Comparison of ENCODE assay signal across 39 mouse cellular contexts in the genomic region with DNA sequence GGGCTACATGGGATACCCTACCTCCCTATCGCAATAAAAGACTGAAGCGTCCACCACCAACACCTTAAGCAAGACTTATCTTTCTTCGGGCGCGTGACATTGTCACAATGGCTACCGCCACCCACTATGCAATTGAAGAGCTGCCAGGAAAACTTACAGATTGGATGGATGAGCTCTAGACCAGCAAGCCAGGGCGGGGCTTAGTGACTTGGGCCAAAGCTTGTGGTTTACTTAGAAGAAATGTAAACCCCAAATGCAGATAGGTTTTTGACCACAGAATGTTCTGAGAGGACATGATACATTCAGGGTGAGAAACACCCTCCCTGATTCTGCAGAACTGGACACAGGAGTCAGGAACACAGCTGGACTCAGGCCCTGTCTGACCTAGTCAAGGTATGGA. TPM values are rescaled to one million over a fixed set of nuclear protein-coding genes. Genes with fewer than 3 reads are reported as not detected.
DNase-seq lines count a peak whose midpoint lies in the region; ATAC-seq and TF ChIP-seq lines count a peak whose summit lies in the region.
"Had no signal": no experiment of that assay in that cellular context is flagged by ENCODE, and none has a peak within 500 bp of the region (broad histone marks: within the 10 kb centered on the region; RNA-seq: fewer than 3 reads in every experiment).

No protein-coding gene starts in this region.

- no peak for TF ChIP-seq RAD21 in MEL (IDR thresholded peaks at IDR 0.05; ENCODE audit: low read depth, low read length)

- TF ChIP-seq POLR2A in MEL (IDR thresholded peaks at IDR 0.05; ENCODE audit: control insufficient read depth in 1 of 2, insufficient read depth in 1 of 2, low read depth in 1 of 2, low read length in 2 of 2, poor library complexity in 1 of 2): no peak
- no peak for TF ChIP-seq POLR2A in thymus, adult 2 months (IDR thresholded peaks at IDR 0.05; ENCODE audit: control insufficient read depth, extremely low read depth, insufficient read depth, low read length, poor library complexity)
- no peak for TF ChIP-seq POLR2A in kidney, adult 2 months (IDR thresholded peaks at IDR 0.05; ENCODE audit: low read depth, low read length)

- no peaks in the 10 kb centered on the region for H3K79me2 ChIP-seq in MEL (ENCODE audit: control insufficient read depth, insufficient read depth, low read length, poor library complexity)

- H3K9me3 ChIP-seq in MEL (replicated peaks; ENCODE audit: insufficient read depth, low read length): no peaks in the 10 kb centered on the region
- H3K9me3 ChIP-seq in kidney, embryonic 16.5 days (ENCODE audit: low read length): no peaks in the 10 kb centered on the region
- H3K9me3 ChIP-seq: heart, embryonic 10.5 days; heart, embryonic 15.5 days; hindbrain, embryonic 12.5 days; limb, embryonic 12.5 days; liver, embryonic 12.5 days had no signal

- WGBS in thymus, adult 2 months: 71% methylated on average over 7 of the region's 7 CpGs
- 95% methylated on average over 7 of the region's 7 CpGs for WGBS in kidney, adult 2 months
- WGBS in kidney, embryonic 16.5 days: 93% methylated on average over 7 of the region's 7 CpGs

- no peaks in the 10 kb centered on the region for H3K27me3 ChIP-seq in MEL (ENCODE audit: control insufficient read depth in 1 of 2, insufficient read depth in 2 of 2, low read length in 2 of 2)
- H3K27me3 ChIP-seq in thymus, adult 2 months (ENCODE audit: control insufficient read depth, insufficient read depth, low read length): no peaks in the 10 kb centered on the region
- H3K27me3 ChIP-seq in kidney, adult 2 months (replicated peaks; ENCODE audit: control insufficient read depth, insufficient read depth, low read length): no peaks in the 10 kb centered on the region
- H3K27me3 ChIP-seq in kidney, embryonic 16.5 days (ENCODE audit: insufficient read depth, low read length): peaks cover 5% of the 10 kb centered on the region; the same call in 1 of the 2 replicates
- H3K27me3 ChIP-seq: hindbrain, embryonic 12.5 days; limb, embryonic 12.5 days; Patski had no signal

- H3K4me3 ChIP-seq in MEL (ENCODE audit: control insufficient read depth in 1 of 2, insufficient read depth in 1 of 2, low read depth in 2 of 2, low read length in 2 of 2): no peak overlapping the region
- no peak overlapping the region for H3K4me3 ChIP-seq in thymus, adult 2 months (ENCODE audit: control insufficient read depth, insufficient read depth, low read length)
- no peak overlapping the region for H3K4me3 ChIP-seq in kidney, adult 2 months (ENCODE audit: insufficient read depth, low read depth, low read length)
- no peak overlapping the region for H3K4me3 ChIP-seq in kidney, embryonic 16.5 days (ENCODE audit: low read length)
- H3K4me3 ChIP-seq: heart, embryonic 10.5 days; heart, embryonic 15.5 days; hindbrain, embryonic 12.5 days; limb, embryonic 12.5 days; liver, embryonic 12.5 days had no signal

- ATAC-seq in common myeloid progenitor, adult 5-6 weeks (replicated peaks; ENCODE audit: low read depth, poor library complexity, severe bottlenecking): peak; percentile 63
- ATAC-seq in kidney, embryonic 16.5 days (ENCODE audit: low FRiP score, low TSS enrichment): no peak
- ATAC-seq: forebrain, embryonic 16.5 days; intestine, embryonic 16.5 days; liver, embryonic 12.5 days; liver, postnatal 0 days; midbrain, embryonic 16.5 days; Patski had no signal

- H3K36me3 ChIP-seq in MEL (ENCODE audit: control insufficient read depth in 1 of 2, insufficient read depth in 2 of 2, low read length in 2 of 2): peaks cover 0 to 10% of the 10 kb centered on the region in 2 experiments; a peak in 2 of 4 replicates
- no peaks in the 10 kb centered on the region for H3K36me3 ChIP-seq in thymus, adult 2 months (ENCODE audit: control insufficient read depth, insufficient read depth, low read length)
- H3K36me3 ChIP-seq in kidney, adult 2 months (ENCODE audit: control insufficient read depth, insufficient read depth, low read length): no peaks in the 10 kb centered on the region
- no peaks in the 10 kb centered on the region for H3K36me3 ChIP-seq in kidney, embryonic 16.5 days (ENCODE audit: insufficient read depth, low read length)
- H3K36me3 ChIP-seq: heart, embryonic 10.5 days; heart, embryonic 15.5 days; hindbrain, embryonic 12.5 days; liver, embryonic 12.5 days had no signal

- TF ChIP-seq EP300 in MEL (IDR thresholded peaks at IDR 0.05; ENCODE audit: low read depth in 1 of 2, low read length in 2 of 2): peak; percentile 70 to 76

- no peak for TF ChIP-seq CTCF in MEL (IDR thresholded peaks at IDR 0.05 in 2 of 3, conservative IDR thresholded peaks at IDR 0.05 in 1 of 3; ENCODE audit: control insufficient read depth in 1 of 3, insufficient read depth in 1 of 3, low read depth in 2 of 3, low read length in 3 of 3, poor library complexity in 1 of 3, severe bottlenecking in 1 of 3)
- TF ChIP-seq CTCF in thymus, adult 2 months (IDR thresholded peaks at IDR 0.05; ENCODE audit: borderline replicate concordance, control insufficient read depth, extremely low read depth, insufficient read depth, low read length, poor library complexity): no peak
- TF ChIP-seq CTCF in kidney, adult 2 months (conservative IDR thresholded peaks at IDR 0.05; ENCODE audit: insufficient read depth, insufficient read length, low read depth, low read length): no peak

- peak; percentile 40 for DNase-seq in 3134 (ENCODE audit: extremely low read depth, insufficient read length, low spot score)
- DNase-seq in 416B (ENCODE audit: low read depth): peak; percentile 97
- DNase-seq in MEL (ENCODE audit: low read depth, low spot score): peak; percentile 82
- DNase-seq in thymus, adult 2 months: no peak
- DNase-seq in lung, postnatal 10 days: no peak
- DNase-seq in kidney, adult 2 months: no peak
- DNase-seq: adrenal gland, postnatal 25 days; cerebellum, adult 18-20 months; cerebellum, postnatal 10 days; gastrocnemius, postnatal 10 days; heart, postnatal 36 days; kidney, postnatal 25 days; liver, postnatal 0 days; spleen, adult 18-20 months; thymus, postnatal 4 days had no signal

- peak overlapping the region; percentile 39; the same call in 1 of the 2 replicates for H3K27ac ChIP-seq in MEL (ENCODE audit: control insufficient read depth, low read depth, low read length)
- H3K27ac ChIP-seq in thymus, adult 2 months (ENCODE audit: control insufficient read depth, insufficient read depth, low read length): no peak overlapping the region
- H3K27ac ChIP-seq in kidney, adult 2 months (ENCODE audit: insufficient read depth, low read depth, low read length): no peak overlapping the region
- H3K27ac ChIP-seq in kidney, embryonic 16.5 days (ENCODE audit: low read length): no peak overlapping the region
- H3K27ac ChIP-seq: heart, embryonic 10.5 days; heart, embryonic 15.5 days; hindbrain, embryonic 12.5 days; limb, embryonic 12.5 days; liver, embryonic 12.5 days; macrophage had no signal

- H3K9ac ChIP-seq in MEL (ENCODE audit: control insufficient read depth, low read depth, low read length, poor library complexity, severe bottlenecking): 0 out of 2 replicates have a peak overlapping the region, but pooled peaks have one; percentile 12
- H3K9ac ChIP-seq in kidney, embryonic 16.5 days (replicated peaks; ENCODE audit: low read length): no peak overlapping the region
- H3K9ac ChIP-seq: heart, embryonic 15.5 days; hindbrain, embryonic 12.5 days; limb, embryonic 12.5 days; liver, embryonic 12.5 days; liver, postnatal 0 days had no signal

- peaks cover 0 to 22% of the 10 kb centered on the region in 2 experiments; a peak in 2 of 4 replicates for H3K4me1 ChIP-seq in MEL (ENCODE audit: control insufficient read depth in 1 of 2, insufficient read depth in 2 of 2, low read length in 2 of 2)
- H3K4me1 ChIP-seq in thymus, adult 2 months (replicated peaks; ENCODE audit: control insufficient read depth, insufficient read depth, low read length): peaks cover 15% of the 10 kb centered on the region
- no peaks in the 10 kb centered on the region for H3K4me1 ChIP-seq in kidney, adult 2 months (ENCODE audit: control insufficient read depth, insufficient read depth, low read length)
- no peaks in the 10 kb centered on the region for H3K4me1 ChIP-seq in kidney, embryonic 16.5 days (ENCODE audit: insufficient read depth, low read length)
- H3K4me1 ChIP-seq: heart, embryonic 15.5 days had no signal

- H3K4me2 ChIP-seq in kidney, embryonic 16.5 days (replicated peaks; ENCODE audit: low read depth, low read length): no peak overlapping the region
- H3K4me2 ChIP-seq: heart, embryonic 15.5 days; hindbrain, embryonic 12.5 days; limb, embryonic 12.5 days; midbrain, embryonic 11.5 days had no signal

TF ChIP-seq in MEL, 35 proteins besides CTCF, POLR2A, EP300 and RAD21 (continues in another document):
- TF ChIP-seq MYB (IDR thresholded peaks at IDR 0.05; ENCODE audit: low read depth, low read length) (0 out of 2 replicates have a peak, but pooled peaks have one; percentile 5), BHLHE40 (IDR thresholded peaks at IDR 0.05; ENCODE audit: borderline replicate concordance, low read depth, low read length) (peak; percentile 72; the same call in 1 of the 2 replicates), TAL1 (IDR thresholded peaks at IDR 0.05; ENCODE audit: low read length) (peak; percentile 52), NELFE (IDR thresholded peaks at IDR 0.05; ENCODE audit: low read depth, low read length) (no peak), MAFK (IDR thresholded peaks at IDR 0.05; ENCODE audit: borderline replicate concordance, low read depth, low read length) (no peak; the same call in 1 of the 2 replicates), UBTF (IDR thresholded peaks at IDR 0.05; ENCODE audit: borderline replicate concordance, insufficient read depth, low read depth, low read length) (no peak), GABPA (IDR thresholded peaks at IDR 0.05; ENCODE audit: low read depth, low read length) (no peak), ZNF384 (IDR thresholded peaks at IDR 0.05; ENCODE audit: low read depth, low read length) (no peak), USF1 (IDR thresholded peaks at IDR 0.05; ENCODE audit: low read depth, low read length) (peak; percentile 46; the same call in 1 of the 2 replicates)

RNA-seq across cellular contexts. Expression of a gene that starts 3.6 kb away (rescaled TPM):
- not detected in 2 replicates for total RNA-seq in MEL (2012; rRNA removed)
- under 1 TPM in 1 of 2 experiments, not detected in 1; 0.15 TPM for polyA plus RNA-seq in MEL (2012; ENCODE audit: insufficient read depth in 1 of 2, insufficient read length in 2 of 2, low read depth in 1 of 2, low replicate concordance in 2 of 2, missing spikeins in 1 of 2)
- not detected in 2 replicates for total RNA-seq in common myeloid progenitor, adult 5-6 weeks (2017)
- polyA plus RNA-seq in thymus, adult 2 months (2012; rRNA removed): 88.6 and 94.5 TPM in 2 replicates
- polyA plus RNA-seq in kidney, adult 2 months (2012; rRNA removed): 0.20 and 0.53 TPM in 2 replicates
- 0.49 and 1.4 TPM in 2 replicates for polyA plus RNA-seq in kidney, embryonic 16.5 days (2015; fragmentation: Nextera tagmentation; extraction: Ambion mirVana)
- total RNA-seq: adrenal gland, adult 18-20 months; adrenal gland, postnatal 25 days; gastrocnemius, postnatal 10 days; heart, postnatal 36 days; layer of hippocampus, adult 18-20 months; layer of hippocampus, postnatal 10 days; left cerebral cortex, adult 18-20 months; left cerebral cortex, postnatal 25 days; neutrophil, adult 5-6 weeks had no signal
- polyA plus RNA-seq: cortical plate, adult 2 months; embryonic facial prominence, embryonic 11.5 days; forebrain, embryonic 16.5 days; heart, embryonic 10.5 days; heart, embryonic 15.5 days; hindbrain, embryonic 12.5 days; limb, embryonic 12.5 days; liver, embryonic 12.5 days; liver, postnatal 0 days; macrophage; midbrain, embryonic 11.5 days; midbrain, embryonic 16.5 days; neural tube, embryonic 11.5 days; Patski had no signal

RNA-seq across cellular contexts. Expression of a gene that starts 14.4 kb away (rescaled TPM):
- not detected in 2 replicates for total RNA-seq in MEL (2012; rRNA removed)
- not detected for polyA plus RNA-seq in MEL (2012; ENCODE audit: insufficient read depth in 1 of 2, insufficient read length in 2 of 2, low read depth in 1 of 2, low replicate concordance in 2 of 2, missing spikeins in 1 of 2)
- total RNA-seq in common myeloid progenitor, adult 5-6 weeks (2017): not detected in 2 replicates
- not detected in 2 replicates for polyA plus RNA-seq in thymus, adult 2 months (2012; rRNA removed)
- not detected in 2 replicates for polyA plus RNA-seq in kidney, adult 2 months (2012; rRNA removed)
- 0.22 and 0.36 TPM in 2 replicates for polyA plus RNA-seq in kidney, embryonic 16.5 days (2015; fragmentation: Nextera tagmentation; extraction: Ambion mirVana)
- total RNA-seq: adrenal gland, adult 18-20 months; adrenal gland, postnatal 25 days; gastrocnemius, postnatal 10 days; heart, postnatal 36 days; layer of hippocampus, adult 18-20 months; layer of hippocampus, postnatal 10 days; left cerebral cortex, adult 18-20 months; left cerebral cortex, postnatal 25 days; neutrophil, adult 5-6 weeks had no signal
- polyA plus RNA-seq: cortical plate, adult 2 months; embryonic facial prominence, embryonic 11.5 days; forebrain, embryonic 16.5 days; gonadal fat pad, adult 2 months; liver, postnatal 0 days; macrophage; midbrain, embryonic 11.5 days; midbrain, embryonic 16.5 days; neural tube, embryonic 11.5 days; Patski; thymus, postnatal 0 days had no signal

Comparison
In these comparisons a context has a peak if more than half of its experiments do, and no peak if none do; other contexts are left out.
1. DNase-seq: peak in 3134 (single experiment), 416B (single experiment) and MEL (single experiment); none in thymus, adult 2 months (single experiment), lung, postnatal 10 days (single experiment) and kidney, adult 2 months (single experiment).
2. RNA of a gene that starts 3.6 kb away (polyA plus RNA-seq): 88.6 to 94.5 TPM in thymus, adult 2 months; 0.20 to 0.53 TPM in kidney, adult 2 months, 0.49 to 1.4 TPM in kidney, embryonic 16.5 days and 0.15 TPM in MEL; every median in the first group is over 10 times any median in the second.